Mouse (Mus musculus) kidney, adult 2 months (tissue): ENCODE results near the gene Napepld.

Experiments used
- CTCF ChIP-seq: fragments of 200-500 bp; conservative IDR thresholded peaks from 2 replicates; pipeline ENCODE4 v1.5.1; 2011; ENCODE audit warnings: low read depth, mild to moderate bottlenecking, control low read depth, low read length, moderate library complexity, mixed read lengths; ENCODE audit not compliant: insufficient read depth, insufficient read length
- POLR2A ChIP-seq: fragments of 200-500 bp; IDR thresholded peaks from one replicate; pipeline ENCODE4 v1.6.1; 2011; ENCODE audit warnings: low read depth, low read length, control low read depth

DNA sequence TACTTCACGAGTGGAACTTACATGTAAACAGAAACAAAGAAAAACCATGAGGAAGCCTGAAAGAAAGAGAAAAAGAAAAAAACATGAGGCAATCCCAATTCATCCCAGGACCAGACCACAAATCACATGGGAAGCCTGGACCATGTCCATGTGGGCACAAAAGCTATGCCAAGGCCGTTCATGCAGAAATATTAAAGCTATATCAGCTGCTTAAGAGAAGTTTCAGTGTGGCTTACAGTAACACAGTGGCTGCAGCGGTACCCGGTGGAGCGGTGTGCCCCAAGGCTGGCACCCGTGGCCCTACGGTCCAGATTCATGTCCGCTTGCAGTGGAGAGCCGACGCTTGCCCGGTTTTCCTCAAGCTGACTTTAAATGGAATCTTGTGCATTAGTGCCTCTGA, 38.1 kb downstream of the Napepld start:
- TF ChIP-seq CTCF (no peak), POLR2A (no peak)
